Mouse (Mus musculus) brain, embryonic 14.5 days (tissue): ENCODE measurements around the gene Lect2.

ENCODE experiments used
- CTCF ChIP-seq: fragments of 200-500 bp; IDR thresholded peaks from 2 replicates; pipeline ENCODE4 v1.5.1; 2012; ENCODE audit warnings: inconsistent platforms, mild to moderate bottlenecking, moderate library complexity, borderline replicate concordance; ENCODE audit not compliant: insufficient read depth, insufficient read length; ENCODE audit errors: extremely low read depth
- POLR2A ChIP-seq: fragments of 200-500 bp; IDR thresholded peaks from 2 replicates; pipeline ENCODE4 v1.6.1; 2012; ENCODE audit warnings: mild to moderate bottlenecking, inconsistent platforms, borderline replicate concordance; ENCODE audit not compliant: poor library complexity, insufficient read depth, insufficient read length, severe bottlenecking; ENCODE audit errors: extremely low read depth

DNA sequence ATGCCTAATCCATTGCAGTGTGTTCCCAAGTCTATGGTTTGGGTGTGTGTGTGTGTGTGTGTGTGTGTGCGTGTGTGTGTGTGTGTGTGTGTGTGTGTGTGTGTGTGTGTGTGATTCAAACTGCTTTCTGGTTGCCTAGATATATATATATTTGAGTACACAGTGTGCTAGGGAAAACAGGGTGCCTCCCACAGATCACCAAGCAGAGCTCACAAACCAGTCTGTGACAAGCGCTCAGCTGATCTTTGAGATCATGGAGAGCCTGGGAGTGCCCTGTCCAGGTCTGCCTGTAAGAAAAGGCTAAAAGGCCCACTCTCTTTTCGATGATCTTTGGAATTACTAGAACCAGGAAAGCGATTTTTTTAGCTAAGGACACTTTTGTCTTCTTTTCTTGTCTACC lies 26.8 kb upstream of the Lect2 start:
- TF ChIP-seq CTCF = no peak
- TF ChIP-seq POLR2A = no peak
